Mouse (Mus musculus) forebrain, embryonic 16.5 days (tissue): ENCODE results near the gene Tpm1. TPM values are rescaled to one million over a fixed set of nuclear protein-coding genes. Genes with fewer than 3 reads are reported as not detected.

Experiments
- ATAC-seq: fragments of 200-750 bp; cut with Nextera tagmentation; 2 replicates; pipeline ENCODE4 v1.8.0; 2017; ENCODE audit warnings: mild to moderate bottlenecking, moderate library complexity
- H3K27ac ChIP-seq: fragments of 300-500 bp; sonication (generic); 2 replicates; pipeline ENCODE4 v1.5.1; 2014; ENCODE audit warnings: low read length, control low read depth
- H3K27me3 ChIP-seq: fragments of 300-500 bp; sonication (generic); replicated peaks from 2 replicates; pipeline ENCODE4 v1.6.1; 2014; ENCODE audit warnings: low read length; ENCODE audit not compliant: control insufficient read depth, insufficient read depth
- H3K36me3 ChIP-seq: fragments of 300-500 bp; sonication (generic); 2 replicates; pipeline ENCODE4 v1.6.1; 2014; ENCODE audit not compliant: control insufficient read depth, insufficient read depth
- H3K4me1 ChIP-seq: fragments of 300-500 bp; sonication (generic); replicated peaks from 2 replicates; pipeline ENCODE4 v1.6.1; 2014; ENCODE audit warnings: low read length; ENCODE audit not compliant: control insufficient read depth, insufficient read depth
- H3K4me2 ChIP-seq: fragments of 300-500 bp; sonication (generic); 2 replicates; pipeline ENCODE4 v1.6.1; 2014; ENCODE audit warnings: mild to moderate bottlenecking, low read length, control low read depth
- H3K4me3 ChIP-seq: fragments of 300-500 bp; sonication (generic); replicated peaks from 2 replicates; pipeline ENCODE4 v1.5.1; 2014; ENCODE audit warnings: mild to moderate bottlenecking, low read length, control low read depth
- H3K9ac ChIP-seq: fragments of 300-500 bp; sonication (generic); replicated peaks from 2 replicates; pipeline ENCODE4 v1.6.1; 2014; ENCODE audit warnings: low read depth, low read length, control low read depth
- H3K9me3 ChIP-seq: fragments of 300-500 bp; sonication (generic); 2 replicates; pipeline ENCODE4 v1.6.1; 2016; ENCODE audit warnings: low read length; ENCODE audit not compliant: control insufficient read depth
- WGBS: fragments of 180-500 bp; shearing (Covaris S2); extraction: QIAGEN DNeasy Blood & Tissue Kit; methylation state at CpG from one replicate; pipeline ENCODE4 v1.1.7; 2014; 5-methylcytosine and 5-hydroxymethylcytosine counted together
- polyA plus RNA-seq: library from polyadenylated mRNA; unstranded; fragments of >200 nt; fragmentation: Nextera tagmentation; extraction: Ambion mirVana; gene quantifications from 2 replicates; pipeline ENCODE4 v1.2.1, GENCODE M21; 2015

The Tpm1 gene
- polyA plus RNA-seq, 1 experiment from 2014 or later = 120 TPM

GRCm38 (mm10) chr9:66982085-66982484, 67.1 kb downstream of the Tpm1 start:
- Histone ChIP-seq H3K4me2 (no peak overlapping the region), H3K4me3 (no peak overlapping the region), H3K4me1 (no peaks in the 10 kb centered on the region), H3K9me3 (no peaks in the 10 kb centered on the region), H3K36me3 (no peaks in the 10 kb centered on the region), H3K27me3 (no peaks in the 10 kb centered on the region), H3K9ac (no peak overlapping the region), H3K27ac (no peak overlapping the region)
- 78% methylated on average over 7 of the region's 7 CpGs for WGBS
- no peak for ATAC-seq

- Histone ChIP-seq H3K4me1 (peaks cover 5% of the 10 kb centered on the region), H3K27ac (no peak overlapping the region), H3K36me3 (no peaks in the 10 kb centered on the region), H3K4me2 (no peak overlapping the region), H3K4me3 (no peak overlapping the region), H3K9me3 (no peaks in the 10 kb centered on the region), H3K9ac (no peak overlapping the region), H3K27me3 (no peaks in the 10 kb centered on the region)
- ATAC-seq = no peak
- 9% methylated on average over 5 of the region's 5 CpGs for WGBS
These were observed 68.7 kb downstream of the Tpm1 start for GRCm38 (mm10) chr9:66980458-66980857.

GRCm38 (mm10) chr9:66978468-66978867, 70.7 kb downstream of the Tpm1 start:
- H3K36me3 ChIP-seq = no peaks in the 10 kb centered on the region
- WGBS = 76% methylated on average over 1 of the region's 1 CpGs
- no peak overlapping the region for H3K27ac ChIP-seq
- H3K27me3 ChIP-seq = no peaks in the 10 kb centered on the region
- H3K4me3 ChIP-seq = no peak overlapping the region
- H3K9ac ChIP-seq = no peak overlapping the region
- ATAC-seq = no peak
- H3K9me3 ChIP-seq = no peaks in the 10 kb centered on the region
- H3K4me1 ChIP-seq = peaks cover 8% of the 10 kb centered on the region
- no peak overlapping the region for H3K4me2 ChIP-seq

- 87% methylated on average over 1 of the region's 1 CpGs for WGBS
- H3K27me3 ChIP-seq = no peaks in the 10 kb centered on the region
These were observed 71.2 kb downstream of the Tpm1 start for GRCm38 (mm10) chr9:66977982-66978381.

GRCm38 (mm10) chr9:66977121-66977520, 72.1 kb downstream of the Tpm1 start:
- H3K9me3 ChIP-seq = no peaks in the 10 kb centered on the region
- H3K36me3 ChIP-seq = no peaks in the 10 kb centered on the region
- no peak overlapping the region for H3K4me3 ChIP-seq
- ATAC-seq = no peak
- H3K27me3 ChIP-seq = no peaks in the 10 kb centered on the region
- H3K9ac ChIP-seq = no peak overlapping the region
- H3K27ac ChIP-seq = no peak overlapping the region
- WGBS = 83% methylated on average over 5 of the region's 5 CpGs
- H3K4me1 ChIP-seq = peaks cover 8% of the 10 kb centered on the region
- H3K4me2 ChIP-seq = no peak overlapping the region

More at GRCm38 (mm10) chr9:66977982-66978381, 71.2 kb downstream of the Tpm1 start:
- Histone ChIP-seq H3K9me3 (no peaks in the 10 kb centered on the region), H3K36me3 (no peaks in the 10 kb centered on the region), H3K27ac (no peak overlapping the region), H3K4me2 (no peak overlapping the region), H3K4me3 (no peak overlapping the region), H3K4me1 (peaks cover 8% of the 10 kb centered on the region), H3K9ac (no peak overlapping the region)
- ATAC-seq = no peak

- Histone ChIP-seq H3K36me3 (no peaks in the 10 kb centered on the region), H3K4me2 (peak within 1 kb of the TSS; percentile 58), H3K9ac (peak within 1 kb of the TSS; percentile 85), H3K27me3 (no peaks in the 10 kb centered on the region), H3K27ac (peak within 1 kb of the TSS; percentile 84), H3K4me3 (peak within 1 kb of the TSS; percentile 94), H3K4me1 (peaks cover 8% of the 10 kb centered on the region), H3K9me3 (no peaks in the 10 kb centered on the region)
- peak; percentile 99 for ATAC-seq
- under 1% methylated on average over 31 of the region's 32 CpGs for WGBS
These were observed 74.0 kb downstream of the Tpm1 start, which contains the start of gene Lactb for GRCm38 (mm10) chr9:66975239-66975645. Gene Lactb, minus strand, starts transcription at chr9:66975484.

- Histone ChIP-seq H3K27me3 (no peaks in the 10 kb centered on the region), H3K4me3 (peak overlapping the region; percentile 94), H3K9me3 (no peaks in the 10 kb centered on the region), H3K4me2 (peak overlapping the region; percentile 58), H3K36me3 (peaks cover under 1% of the 10 kb centered on the region), H3K9ac (peak overlapping the region; percentile 85), H3K27ac (peak overlapping the region; percentile 84), H3K4me1 (peaks cover 8% of the 10 kb centered on the region)
- WGBS = 0% methylated on average over 41 of the region's 41 CpGs
- ATAC-seq = peak; percentile 73
These were observed 74.4 kb downstream of the Tpm1 start for GRCm38 (mm10) chr9:66974721-66975225.

Other genes starting within 250 kb of the Tpm1 start
- 3.1 and 5.9 TPM in 2 replicates for gene Aph1c, start 214.7 kb downstream of the Tpm1 start, polyA plus RNA-seq
- 41.2 and 41.5 TPM in 2 replicates for gene Rab8b, start 129.7 kb downstream of the Tpm1 start, polyA plus RNA-seq
- gene Rps27l, start 103.3 kb downstream of the Tpm1 start, polyA plus RNA-seq = 253 and 289 TPM in 2 replicates
- gene Lactb, start 73.9 kb downstream of the Tpm1 start, polyA plus RNA-seq = 9.0 and 9.6 TPM in 2 replicates